Mouse (Mus musculus) erythroblast, adult 5-6 weeks (primary cell): ENCODE measurements around the gene Cd72. TPM values are rescaled to one million over a fixed set of nuclear protein-coding genes. Genes with fewer than 3 reads are reported as not detected.

Experiments
- ATAC-seq: replicated peaks from 2 replicates; pipeline ENCODE4 v1.8.0; 2016; ENCODE audit warnings: moderate number of reproducible peaks, mild to moderate bottlenecking, moderate TSS enrichment, inconsistent platforms; ENCODE audit not compliant: poor library complexity, low FRiP score, severe bottlenecking
- total RNA-seq, 2 experiments: library from RNA; stranded (forward) in 1 of 2; stranded (reverse) in 1 of 2; fragments of 150-400 nt in 1 of 2; fragments of 200-764, 138-1000 nt in 1 of 2; gene quantifications; 2 replicates each; pipeline versions ENCODE4 v1.2.3 to v1.2.4; 2015 to 2017; ENCODE audit warnings: low replicate concordance in 2 of 2

Gene Cd72
- total RNA-seq, 2 experiments from 2014 or later = 0.43 to 2.1 TPM

DNA sequence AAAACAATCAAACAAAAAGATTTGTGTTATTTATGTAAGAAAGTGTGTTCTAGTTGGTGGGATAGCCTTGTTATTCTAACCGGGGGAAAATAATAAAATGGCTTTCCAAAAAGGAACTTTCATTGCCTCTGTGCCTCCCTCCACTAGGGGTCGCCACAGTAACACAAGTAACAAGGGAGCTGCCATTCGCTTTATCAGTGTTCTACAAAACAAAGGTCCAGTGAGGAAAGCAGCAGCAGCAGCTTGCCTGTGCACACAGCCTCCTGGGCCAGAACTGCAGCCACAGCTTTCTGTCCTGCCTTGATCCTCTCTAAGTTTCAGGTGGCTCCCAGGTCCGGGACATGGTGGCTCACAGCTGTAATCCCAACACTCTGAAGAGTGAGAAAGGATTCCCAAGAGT, 22.7 kb downstream of the Cd72 start:
- ATAC-seq = peak; percentile 59; the same call in 1 of the 2 replicates

DNA sequence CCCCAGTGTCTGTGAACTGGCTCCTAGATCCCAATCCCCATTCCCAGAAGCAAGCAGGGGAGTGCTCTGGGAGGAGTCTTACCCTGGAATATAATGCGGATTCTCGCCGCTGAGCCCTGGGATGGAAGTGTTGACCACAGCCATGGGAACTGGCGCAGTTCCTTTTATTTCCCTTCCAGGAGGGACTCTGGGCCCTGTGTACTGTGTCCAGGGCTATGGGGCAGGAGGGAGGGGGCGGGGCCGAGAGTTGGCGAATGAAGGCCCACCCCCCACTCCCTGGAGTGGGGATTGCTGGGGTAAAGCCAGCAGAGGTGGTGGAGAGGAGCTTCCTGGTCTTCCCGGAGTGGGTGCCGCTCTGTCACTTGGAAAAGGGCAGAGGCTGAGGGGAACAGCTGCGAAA, 25.5 kb downstream of the Cd72 start, which contains the start of gene Fam166b:
Fam166b (minus strand) TSS at position 189 of the 400 bp plus-strand sequence.
- no peak for ATAC-seq

DNA sequence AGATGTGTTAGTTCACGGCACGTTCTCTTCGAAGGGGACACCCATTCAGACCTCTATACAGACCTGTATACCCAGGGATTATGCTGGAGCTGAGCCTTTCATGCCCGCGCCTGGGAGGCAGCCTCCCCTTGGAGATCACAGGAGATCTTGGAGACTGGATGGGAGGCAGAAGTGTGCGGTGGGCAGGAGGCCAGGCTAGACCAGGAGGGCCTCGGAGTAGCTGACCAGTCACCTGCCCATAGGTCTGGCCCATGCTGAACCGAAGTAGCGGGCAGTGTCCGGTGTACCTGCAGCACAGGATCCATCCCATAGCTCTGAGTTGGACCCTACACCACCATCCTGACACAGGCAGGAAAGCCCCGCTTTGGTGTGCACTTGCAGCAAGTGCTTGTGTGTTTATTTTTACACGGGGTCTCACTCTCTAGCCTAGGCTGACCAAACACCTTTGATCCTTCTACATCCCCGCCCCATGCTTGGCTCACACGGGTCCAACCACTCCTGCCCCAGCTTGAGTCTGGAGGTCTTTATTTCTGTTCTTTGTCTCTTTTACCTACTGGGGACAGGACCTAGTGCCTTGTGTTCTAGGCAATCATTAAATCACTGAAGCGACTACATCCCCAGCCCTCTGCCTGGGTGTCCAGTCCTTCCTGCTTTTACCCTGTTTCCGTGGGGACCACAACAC, 26.1 kb downstream of the Cd72 start:
- ATAC-seq = no peak

DNA sequence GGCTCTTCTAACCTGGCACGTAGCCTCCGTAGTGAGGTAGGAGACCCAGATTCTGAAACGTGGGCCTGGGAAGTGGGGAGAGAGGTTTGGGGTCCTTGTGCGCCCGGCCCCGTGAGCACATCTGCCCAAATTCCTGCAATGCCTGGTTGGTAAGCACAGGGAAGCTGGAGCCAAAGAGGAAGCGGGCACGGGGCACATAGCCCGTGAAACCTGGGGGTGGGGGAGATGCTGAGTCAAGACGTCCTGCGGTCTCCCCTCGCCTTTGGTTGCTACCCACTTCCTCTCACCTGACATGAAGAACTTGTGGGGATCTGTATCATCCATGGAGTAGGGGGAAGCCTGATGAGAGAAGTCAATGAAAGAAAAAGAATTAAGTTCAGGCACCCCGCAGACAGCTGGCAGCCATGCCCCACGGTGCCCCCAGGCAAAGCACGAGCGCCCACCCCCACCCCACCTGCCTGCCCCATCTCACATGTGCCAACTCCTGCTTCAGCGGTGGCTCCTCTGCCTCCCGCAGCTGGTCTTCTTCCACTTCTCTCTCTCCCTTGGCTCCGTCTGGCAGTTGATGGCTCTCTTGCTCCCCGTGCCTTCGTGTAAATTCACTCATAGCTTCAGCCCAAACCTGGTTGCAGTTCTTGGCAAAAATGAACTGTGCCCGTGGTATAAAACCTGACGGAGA, 26.8 kb downstream of the Cd72 start:
- ATAC-seq = no peak

DNA sequence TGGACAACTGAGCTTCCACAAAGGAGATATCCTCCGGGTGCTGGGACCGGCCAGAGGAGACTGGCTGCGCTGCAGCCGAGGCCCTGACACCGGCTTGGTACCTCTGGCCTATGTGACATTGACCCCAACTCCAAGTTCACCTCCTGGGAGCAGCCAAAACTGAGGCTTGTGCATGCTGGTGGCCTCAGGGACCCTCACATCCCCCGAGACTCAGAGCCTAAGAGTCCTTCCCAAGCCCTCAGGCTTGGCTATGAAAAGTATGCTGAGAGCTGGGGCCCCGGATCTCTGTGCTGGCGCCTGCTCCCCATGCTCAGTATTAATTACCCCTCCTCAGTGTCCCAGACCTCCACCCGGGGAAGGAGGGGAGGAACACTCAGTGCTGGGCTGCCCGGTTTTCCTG, 27.9 kb downstream of the Cd72 start:
- 0 out of 2 replicates have a peak, but pooled peaks have one; percentile 29 for ATAC-seq

DNA sequence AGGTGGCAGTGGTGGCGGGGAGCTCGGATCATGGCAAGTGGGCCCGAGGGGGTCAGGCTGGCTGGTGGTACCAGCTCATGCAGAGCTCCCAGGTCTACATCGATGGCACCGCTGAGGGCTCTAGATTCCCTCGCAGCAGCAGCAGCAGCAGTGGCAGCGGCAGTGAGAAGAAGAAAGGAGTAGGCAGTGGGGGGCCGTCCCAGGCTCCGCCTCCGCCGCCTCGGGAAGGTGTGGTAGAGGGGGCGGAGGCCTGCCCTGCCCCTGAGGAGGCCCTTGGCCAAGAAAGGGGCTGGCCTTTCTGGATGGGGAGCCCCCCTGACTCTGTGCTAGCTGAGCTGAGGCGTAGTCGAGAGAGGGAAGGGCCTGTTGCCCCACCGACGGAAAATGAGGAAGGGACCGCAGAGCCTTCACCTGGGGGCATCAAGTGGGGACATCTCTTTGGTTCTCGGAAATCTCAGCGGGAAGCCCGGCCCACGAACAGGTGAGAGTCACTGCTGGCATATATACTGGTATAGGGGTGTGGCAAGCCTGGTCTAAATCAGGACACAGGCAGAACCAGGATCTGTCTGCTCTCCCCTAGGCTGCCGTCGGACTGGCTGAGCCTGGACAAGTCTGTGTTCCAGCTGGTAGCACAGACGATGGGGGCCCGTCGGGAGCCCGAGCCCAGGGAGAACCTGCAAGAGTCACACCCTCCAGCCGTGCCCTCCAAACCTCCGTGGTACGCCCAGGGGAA, 28.6 kb downstream of the Cd72 start:
- ATAC-seq = no peak

DNA sequence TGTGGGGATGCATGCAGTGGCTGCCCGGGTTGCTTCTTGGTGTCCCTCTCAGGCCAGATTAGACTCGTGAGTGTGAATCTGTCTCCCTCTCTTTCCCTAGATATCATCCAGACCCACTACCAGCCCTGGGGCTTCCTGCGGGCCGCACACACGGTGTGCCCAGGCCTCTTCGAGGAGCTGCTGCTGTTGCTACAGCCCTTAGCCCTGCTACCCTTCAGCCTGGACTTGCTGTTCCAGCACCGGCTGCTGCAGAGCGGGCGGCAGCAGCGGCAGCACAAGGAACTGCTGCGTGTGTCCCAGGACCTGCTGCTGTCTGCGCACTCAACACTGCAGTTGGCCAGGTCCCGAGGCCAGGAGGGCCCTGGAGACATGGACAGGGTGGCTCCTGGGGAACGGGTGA, 29.2 kb downstream of the Cd72 start:
- ATAC-seq = no peak

DNA sequence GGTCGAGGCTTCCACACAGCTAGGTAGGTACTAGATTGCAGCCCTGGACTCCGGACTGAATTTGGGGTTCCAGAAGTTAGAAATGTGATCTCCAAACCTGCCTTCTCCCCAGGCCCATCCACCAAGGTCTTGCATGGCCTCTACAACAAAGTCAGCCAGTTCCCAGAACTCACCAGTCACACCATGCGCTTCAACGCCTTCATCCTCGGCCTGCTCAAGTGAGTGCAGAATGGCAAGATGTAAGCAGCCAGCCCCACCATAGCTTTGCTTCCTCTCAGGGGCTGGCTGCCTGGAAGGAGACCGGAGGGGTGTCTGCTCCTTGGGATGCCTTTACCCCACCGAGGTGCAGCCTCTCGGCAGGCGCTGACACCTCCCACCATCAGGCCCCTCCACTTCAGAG, 30.4 kb downstream of the Cd72 start:
- no peak for ATAC-seq

DNA sequence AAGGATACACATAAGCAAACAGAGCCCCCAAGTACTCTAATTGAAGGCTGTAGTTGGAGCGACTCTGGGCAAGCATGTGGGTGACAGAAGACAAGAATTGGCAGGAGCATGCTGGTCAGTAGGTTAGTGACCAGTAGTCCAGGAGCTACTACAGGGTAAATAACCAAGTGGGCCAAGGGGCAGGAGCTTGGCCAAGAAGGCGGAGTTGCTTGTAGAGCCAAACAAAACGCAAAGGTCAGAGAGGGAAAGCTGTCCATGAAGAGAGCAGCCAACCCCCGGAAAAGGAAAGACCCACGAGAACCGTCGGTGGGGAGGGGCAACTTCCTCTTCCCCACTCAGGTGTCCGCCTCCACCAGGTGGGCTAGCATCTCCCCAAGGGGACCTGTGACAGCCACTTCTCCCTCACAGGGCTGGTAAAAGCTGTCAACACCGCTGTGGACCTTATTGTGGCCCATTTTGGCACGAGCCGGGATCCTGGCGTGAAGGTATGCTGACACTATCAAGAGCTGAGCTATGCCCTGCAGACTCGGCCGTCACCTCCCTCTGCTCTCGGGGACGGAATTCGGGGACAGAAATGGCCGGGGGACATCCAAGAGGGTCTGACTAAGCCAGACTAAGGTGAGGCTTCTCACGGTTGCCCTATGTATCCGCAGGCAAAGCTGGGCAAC, 31.0 kb downstream of the Cd72 start:
- no peak for ATAC-seq

DNA sequence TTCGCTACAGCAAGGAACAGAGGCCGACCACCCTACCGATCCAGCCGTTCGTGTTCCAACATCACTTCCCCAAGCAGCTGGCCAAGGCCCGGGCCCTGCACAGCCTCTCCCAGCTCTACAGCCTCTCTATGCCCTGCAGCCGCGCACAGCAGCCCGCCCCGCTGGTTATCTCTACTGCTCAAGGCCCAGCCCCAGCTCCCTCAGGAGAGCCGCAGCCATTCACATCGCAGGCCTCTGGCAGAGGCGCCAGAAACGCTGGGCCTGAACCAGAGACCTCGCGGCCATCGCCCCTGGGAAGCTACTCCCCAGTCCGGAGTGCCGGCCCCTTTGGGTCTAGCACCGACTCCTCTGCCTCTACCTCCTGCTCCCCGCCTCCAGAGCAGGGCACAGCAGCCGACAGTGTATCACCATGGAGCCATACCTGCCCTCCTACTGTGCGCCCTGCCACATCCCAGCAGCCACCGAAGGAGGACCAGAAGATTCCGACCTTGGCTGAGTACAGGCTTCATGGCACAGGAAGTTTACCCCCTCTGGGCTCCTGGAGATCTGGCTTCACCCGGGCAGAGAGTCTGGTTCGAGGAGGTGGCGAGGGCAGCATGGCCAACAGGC, 32.7 kb downstream of the Cd72 start:
- ATAC-seq = no peak

DNA sequence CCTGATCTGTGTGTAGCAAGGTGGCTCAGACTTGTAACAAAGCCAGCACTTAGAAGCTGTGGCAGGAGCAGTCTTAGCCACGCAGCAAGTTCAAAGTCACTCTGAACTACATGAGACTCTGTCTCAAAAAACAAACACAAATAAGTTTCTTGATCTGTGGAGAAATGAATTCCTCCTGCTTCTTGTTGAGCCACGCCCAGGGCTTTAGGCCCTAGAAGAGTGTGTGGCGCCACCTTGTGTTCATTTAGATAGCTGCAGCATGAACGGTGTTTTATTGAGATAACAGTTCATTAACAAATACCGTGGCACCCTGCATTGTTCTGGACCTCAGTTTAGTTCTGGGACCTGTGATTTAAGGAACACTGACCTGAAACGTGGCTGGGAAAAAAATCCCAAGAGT, 34.1 kb downstream of the Cd72 start:
- peak; percentile 64; the same call in 1 of the 2 replicates for ATAC-seq

DNA sequence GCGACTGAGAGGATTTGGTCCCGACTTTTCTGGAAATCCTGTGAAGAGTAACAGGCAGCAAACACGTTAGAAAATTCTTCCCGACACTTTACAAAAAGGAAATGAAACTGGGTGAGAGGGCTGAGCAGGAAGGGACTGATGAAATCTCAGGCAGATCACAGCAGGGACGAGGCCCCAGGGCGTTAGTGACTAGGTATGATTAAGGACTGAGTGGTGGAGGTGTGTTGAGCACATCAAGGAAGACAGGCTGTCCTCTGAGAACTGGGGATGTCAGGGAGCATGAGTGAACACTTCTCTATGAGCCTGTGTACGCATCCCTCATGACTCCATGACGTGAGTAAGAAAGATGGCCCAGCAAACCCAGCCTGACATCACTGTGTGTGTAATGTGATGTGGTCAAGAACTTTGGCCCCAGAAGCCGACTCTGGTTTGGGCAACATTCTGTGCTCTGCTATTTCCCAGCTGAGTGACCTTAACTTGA, 34.6 kb downstream of the Cd72 start:
- ATAC-seq = no peak

DNA sequence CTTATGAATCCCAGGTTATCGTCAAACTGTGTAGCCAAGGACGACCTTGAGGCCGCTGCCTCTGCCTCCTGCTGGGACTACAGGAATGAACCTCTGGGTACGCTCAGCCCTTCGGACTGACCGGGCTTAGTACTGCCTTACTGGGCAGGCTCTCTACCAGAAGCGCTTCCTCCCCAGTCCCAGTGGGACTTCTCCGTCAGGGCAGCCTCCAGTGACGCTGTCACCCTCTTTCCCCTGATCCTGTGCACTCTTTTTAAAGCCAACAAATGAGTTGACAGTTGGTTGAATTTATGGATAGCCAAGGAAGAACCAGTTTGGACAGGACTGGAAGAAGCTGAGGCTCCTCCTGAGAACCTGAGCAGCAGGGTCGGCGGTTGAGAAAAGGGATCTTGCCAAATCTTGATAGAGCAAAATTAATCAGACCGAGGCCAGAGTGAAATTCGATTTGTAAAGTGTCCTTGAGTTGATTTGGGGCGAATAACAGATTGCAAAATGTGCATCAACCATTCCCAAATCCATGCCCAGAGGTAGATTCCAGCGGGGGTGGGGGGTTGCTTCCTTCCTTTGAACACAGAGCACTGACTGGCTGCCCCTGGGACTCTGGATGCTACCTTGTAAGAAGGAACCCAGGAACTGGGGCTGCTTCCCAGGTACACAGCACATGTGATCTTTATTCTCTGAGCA, 35.3 kb downstream of the Cd72 start:
- ATAC-seq = no peak

DNA sequence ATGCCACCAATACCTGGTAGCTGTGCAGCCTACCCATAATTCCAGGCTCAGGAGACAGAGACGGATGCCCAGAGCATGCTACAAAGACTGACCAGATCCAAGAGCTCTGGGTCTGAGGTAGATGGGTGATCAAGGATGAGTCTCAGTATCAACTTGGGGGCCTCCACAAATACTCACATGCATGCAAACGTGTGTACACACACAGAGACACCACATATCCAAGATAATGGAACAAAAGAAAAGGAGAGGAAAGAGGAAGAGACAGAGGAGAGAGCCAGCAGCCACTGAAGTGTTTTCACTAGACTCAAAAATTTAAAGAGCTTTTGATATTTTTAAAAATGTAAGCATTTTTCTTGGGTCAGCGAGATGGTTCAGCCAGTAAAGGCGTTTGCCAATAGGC, 36.0 kb downstream of the Cd72 start:
- no peak for ATAC-seq

DNA sequence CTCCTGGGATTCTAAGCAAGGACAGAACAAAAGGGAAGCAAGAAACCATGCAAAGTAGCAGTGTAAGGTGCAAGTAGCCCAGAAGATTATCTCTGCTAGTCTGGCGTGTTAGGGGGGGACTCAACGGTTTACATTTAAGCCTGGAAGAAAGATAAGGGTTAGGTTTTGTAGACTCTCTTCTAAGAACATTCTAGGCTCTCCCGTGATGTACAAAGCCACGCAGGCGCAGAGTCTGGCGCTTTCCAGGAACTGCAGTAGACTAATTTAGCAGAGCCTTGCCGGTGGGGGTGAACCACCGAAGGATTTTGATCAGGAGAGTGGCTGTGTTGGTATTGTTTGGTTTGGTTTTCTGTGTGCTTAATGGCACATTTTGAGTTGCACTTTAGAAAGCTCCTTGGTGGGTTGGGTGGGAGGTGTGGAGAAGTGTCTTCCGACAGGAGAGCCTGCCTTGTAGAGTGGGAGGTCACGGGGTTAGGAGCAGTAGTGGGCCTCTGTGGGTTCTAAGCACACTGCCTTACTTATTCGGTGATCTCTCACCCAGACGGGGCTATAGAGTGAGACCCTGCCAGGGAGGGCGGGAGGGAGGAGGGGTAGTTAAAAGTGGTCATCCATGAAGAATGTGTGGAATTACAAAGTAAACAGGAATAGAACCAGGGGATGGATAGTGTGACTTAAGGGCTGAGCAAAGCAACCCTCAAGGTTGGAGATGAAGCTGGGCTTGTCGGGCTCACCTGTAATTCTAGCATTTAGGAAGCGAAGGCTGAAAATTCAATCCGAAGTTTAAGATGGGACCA, 37.0 kb downstream of the Cd72 start:
- no peak for ATAC-seq

DNA sequence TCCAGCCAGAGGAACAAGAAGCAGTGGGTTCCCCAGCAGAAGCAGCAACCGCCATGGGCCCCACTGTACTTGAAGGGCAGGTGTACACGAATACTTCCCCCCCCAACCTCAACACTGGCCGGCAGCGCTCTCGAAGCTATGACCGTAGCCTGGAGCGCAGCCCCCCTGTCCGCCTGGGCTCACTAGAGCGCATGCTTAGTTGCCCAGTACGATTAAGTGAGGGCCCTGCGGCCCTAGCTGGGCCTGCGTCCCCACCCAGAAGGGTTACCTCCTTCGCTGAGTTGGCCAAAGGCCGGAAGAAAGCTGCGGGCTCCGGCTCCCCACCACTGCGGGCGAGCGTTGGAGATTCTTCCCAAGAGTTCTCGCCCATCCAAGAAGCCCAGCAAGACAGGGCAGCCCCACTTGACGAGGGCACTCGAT, 38.3 kb downstream of the Cd72 start:
- no peak for ATAC-seq

DNA sequence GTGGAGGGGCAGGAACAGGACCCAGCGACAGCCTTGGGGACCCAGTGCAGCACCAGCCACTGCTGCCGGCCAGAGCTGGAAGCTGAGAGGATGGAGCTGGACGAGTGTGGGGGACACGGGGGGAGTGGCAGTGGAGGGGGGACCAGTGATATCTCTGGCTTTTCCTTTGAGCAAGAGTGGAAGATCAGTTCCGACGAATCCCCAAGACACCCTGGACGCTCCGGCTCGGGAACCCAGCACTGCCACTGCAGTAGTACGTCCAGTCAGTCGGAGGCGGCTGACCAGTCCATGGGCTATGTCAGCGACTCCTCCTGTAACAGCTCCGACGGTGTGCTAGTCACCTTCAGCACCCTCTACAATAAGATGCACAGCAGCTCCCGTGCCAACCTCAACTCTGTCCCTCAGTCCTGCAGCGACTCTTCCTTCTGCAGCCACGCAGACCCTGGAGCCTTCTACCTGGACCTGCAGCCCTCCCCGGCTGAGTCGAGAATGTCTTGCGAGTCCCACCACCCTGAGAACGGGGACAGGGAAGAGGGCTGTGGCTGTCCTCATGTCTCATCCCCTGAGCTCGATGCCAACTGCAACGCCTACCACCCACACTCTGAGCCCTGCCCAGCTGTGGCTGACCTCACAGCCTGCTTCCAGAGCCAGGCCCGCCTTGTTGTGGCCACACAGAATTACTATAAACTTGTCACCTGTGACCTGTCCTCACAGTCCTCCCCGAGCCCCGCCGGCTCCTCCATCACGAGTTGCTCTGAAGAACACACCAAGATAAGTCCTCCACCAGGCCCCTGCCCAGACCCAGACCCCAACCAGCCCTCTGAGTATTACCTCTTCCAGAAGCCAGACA, 39.0 kb downstream of the Cd72 start:
- no peak for ATAC-seq

DNA sequence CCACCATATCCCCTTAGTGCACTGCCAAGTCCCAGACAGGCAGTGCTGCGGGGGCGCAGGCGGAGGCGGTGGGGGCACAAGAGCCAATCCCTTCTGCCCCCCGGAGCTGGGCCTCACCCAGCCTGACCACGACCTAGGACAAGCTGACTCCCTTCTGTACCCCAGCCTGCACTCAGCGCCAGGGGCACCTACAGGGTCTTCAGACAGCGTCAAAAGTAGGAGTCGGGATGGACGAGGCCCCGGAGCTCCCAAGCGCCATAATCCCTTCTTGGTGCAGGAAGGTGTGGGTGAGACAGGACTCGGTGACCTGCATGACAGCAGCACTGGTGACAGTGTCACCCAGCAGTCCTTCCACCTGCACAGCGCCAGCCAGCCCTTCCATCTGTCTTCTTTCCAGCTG, 39.7 kb downstream of the Cd72 start:
- ATAC-seq = no peak
